Mouse (Mus musculus): Measurements from ENCODE around the gene Frmd4a.

The Frmd4a gene

DNA sequence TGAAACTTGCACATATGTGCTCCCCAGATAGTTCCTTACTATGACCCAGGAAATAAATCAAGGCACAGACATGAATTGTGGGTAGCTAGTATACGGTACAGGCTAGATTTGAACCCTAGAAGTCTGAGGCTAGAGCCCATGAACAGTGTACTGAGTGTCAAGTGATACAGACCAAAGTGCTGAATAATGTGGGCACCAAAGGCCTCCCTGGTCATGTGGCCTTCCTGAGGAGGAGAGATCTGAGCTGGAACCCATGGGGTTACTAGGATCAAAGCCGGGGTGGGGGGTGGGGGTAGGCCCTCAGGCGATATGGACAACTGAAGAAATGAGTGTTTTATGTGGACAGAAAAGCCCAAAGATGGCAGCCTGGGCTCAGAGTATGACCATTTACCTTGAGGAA lies 544.9 kb downstream of the Frmd4a start:
- ATAC-seq (ENCODE audit: insufficient number of reproducible peaks, low FRiP score, low TSS enrichment): no peak

DNA sequence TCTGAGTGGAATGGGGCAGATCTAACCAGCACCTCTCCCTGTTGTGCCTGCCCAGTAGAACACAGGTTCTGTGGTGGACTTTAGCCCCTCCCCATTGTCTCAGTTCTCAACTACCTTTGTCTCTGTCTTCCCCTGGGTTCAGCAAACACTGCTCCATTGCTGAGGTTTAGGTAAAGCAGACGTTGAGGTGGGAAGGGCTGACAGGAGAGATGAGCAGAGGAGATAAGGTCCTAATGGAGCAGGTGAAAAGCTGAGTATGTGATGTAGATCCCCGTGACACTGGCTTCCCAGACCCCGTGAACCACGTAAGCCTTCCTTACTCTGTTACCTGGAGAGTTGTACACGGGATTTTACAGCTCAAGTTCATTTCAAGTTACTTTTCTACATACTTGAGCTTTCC lies 545.3 kb downstream of the Frmd4a start:
- ATAC-seq (ENCODE audit: insufficient number of reproducible peaks, low FRiP score, low TSS enrichment): no peak

DNA sequence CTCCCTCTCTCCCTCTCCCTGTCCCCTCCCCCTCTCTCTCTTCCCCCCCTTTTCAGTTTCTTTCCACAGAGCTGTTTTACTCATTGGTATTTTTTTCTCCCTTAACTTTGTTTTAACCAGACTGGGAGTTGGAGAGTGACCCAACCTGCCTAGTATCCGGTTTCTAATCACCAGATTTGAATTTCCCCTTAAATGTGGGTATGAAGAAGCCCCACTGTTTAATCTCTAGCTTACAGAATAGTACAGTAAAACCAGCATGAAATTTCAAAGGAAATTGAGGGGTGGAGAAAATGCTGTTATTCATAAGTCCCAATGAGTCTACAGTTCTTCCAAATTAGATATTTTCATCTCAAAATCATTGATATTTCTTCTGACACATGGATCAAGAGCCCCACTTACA lies 545.8 kb downstream of the Frmd4a start:
- no peak for ATAC-seq (ENCODE audit: insufficient number of reproducible peaks, low FRiP score, low TSS enrichment)

DNA sequence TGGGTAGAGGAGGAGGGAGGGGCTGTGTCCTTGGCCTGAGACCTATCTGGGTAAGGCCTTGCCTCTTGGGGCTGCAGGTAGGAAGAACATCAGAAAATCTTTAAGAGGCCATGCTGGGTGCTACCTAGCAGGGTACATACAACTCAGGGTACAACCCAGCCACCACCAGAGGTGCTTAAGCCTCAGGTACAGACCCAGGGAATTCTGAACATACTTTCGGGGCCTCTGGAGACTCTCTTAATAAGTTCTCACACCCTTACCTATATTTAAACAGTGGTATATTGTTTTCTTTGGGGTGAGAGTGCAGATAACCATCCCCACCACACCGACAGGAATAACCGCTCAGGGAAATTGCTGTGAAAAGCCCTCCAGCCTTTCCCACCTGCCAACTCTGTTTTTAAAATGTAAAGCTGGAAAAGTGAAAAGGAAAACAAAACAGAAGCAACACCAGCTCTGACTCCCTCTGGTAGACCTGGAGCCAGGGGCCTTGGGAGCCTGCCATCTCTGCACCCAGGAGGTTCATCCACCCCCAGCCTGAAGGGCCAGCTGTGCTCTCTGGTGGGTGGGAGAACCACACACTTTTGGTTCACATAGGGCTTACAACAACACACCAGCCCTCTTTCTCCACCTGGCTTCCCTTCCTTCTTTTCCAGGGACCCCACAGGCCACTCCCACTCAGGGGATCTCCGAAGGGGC lies 548.9 kb downstream of the Frmd4a start:
- no peak for ATAC-seq (ENCODE audit: insufficient number of reproducible peaks, low FRiP score, low TSS enrichment)

DNA sequence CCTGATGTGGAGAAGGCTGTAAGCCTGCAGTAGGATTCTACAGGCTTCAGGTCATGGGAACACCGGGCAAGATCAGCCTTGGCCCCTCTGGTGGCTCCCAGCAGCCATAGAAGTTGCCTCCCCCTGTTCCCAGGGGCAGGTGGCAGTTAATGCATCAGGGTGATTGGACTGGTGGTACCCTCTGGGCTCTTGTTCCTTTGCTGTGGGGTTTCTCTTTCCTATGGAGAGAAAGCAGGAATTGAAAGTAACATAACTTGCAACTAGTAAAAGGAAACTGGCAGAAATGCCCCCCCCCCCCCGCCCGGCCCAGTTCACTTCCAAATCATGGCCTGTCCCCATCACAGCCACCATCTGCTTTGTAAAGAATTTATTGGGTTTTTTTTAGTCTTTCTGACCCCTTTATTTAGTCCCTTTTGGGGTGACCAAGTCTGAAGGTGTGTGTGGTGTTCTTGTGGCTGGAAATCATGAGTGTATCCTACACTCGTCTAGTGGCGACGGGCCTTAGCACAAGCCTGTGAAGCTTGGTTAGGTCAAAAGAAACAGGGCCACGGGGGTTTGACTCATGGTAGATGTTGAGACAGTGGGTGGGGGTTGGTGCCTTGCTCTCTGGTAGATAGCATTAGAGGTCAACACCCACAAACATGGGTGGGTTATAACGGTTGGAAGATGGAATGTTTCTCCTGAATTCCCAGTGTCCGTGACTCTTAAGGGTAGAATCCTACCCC lies 549.6 kb downstream of the Frmd4a start:
- no peak for ATAC-seq (ENCODE audit: insufficient number of reproducible peaks, low FRiP score, low TSS enrichment)

DNA sequence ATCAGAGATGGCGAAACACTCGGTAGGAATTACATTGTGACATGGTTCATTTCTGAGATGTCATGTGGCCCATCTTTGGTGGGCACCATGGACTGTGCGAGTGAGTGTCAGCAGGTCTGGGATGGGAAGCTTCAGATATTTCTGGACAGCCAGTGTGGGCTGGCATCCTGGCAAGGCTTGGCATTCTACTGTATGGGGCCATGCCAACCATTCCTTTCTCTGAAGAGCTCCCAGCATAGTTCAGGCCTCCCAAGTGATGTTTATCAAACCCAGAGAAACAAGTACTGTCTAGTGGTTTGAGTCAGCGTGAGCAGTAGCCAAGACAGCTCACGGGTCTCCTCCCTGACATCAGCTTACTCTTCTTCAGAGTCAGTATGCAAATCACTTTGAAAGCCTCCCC lies 551.5 kb downstream of the Frmd4a start:
- peak; percentile 71 for ATAC-seq (ENCODE audit: insufficient number of reproducible peaks, low FRiP score, low TSS enrichment)

DNA sequence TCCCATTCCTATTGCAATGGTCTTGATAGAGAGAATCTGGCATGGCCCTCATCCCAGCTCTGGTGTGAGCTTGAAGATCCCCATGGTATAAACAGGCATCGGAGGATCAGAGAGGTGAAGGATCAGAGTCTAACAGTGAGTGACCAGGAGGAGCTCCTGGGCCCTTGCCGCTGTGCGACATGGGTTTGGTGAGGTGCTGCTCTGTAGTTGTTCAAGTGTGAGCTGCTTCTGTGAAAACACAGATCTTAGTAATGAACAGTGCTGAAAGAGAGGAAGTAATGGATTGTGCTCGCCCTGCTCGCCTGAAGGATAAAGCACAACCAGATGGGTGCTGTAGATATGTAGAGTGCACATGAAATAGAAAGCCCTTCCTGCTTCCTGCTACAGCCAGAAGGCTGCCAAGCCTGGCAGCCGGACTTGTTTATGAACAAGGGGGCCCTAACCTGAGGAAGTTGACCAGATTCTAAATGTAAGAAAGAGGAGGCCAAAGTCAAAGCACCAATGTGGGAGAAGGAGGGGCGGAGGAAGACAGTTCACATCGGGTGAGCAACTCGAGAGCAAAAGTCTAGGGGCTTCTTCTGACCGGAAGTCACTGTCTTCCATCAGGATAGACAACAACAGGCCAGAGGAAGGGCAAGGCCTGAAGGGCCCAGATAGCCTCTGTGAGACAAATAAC lies 552.8 kb downstream of the Frmd4a start:
- ATAC-seq (ENCODE audit: insufficient number of reproducible peaks, low FRiP score, low TSS enrichment): no peak

DNA sequence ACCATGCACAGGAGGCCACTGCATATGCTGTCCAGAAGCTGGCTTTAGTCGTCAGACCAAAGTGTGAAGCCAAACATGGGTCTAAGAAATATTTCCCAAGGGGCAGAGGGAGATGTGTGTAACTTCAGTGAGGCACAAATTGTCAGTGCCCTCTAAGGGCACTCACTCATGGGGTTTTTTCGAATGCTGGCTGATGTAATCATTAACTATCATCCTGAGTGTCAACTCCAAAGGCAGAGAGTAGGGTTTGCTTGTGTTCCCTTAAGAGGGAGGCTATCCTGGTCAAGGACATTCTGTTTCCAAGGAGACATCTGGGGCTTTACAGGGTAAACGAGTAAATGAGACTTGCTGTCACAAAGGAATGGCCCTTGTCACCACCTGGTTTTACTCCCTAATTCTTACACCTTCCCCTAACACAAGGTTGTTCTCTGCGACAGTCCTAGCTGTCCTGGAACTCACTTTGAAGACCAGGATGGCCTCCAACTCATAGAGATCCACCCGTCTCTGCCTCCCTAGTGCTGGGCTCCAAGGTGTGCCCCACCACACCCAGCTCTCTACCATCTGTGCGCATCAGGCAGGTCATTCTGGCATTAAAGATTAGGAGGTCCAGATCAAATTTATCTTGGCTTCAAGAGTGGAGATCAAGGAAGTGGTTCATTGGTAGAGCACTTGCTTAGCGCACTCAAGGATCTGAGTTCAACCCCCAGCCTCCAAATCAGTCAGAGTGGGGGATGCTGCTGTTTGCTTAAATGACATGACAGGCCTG lies 555.2 kb downstream of the Frmd4a start:
- no peak for ATAC-seq (ENCODE audit: insufficient number of reproducible peaks, low FRiP score, low TSS enrichment)

DNA sequence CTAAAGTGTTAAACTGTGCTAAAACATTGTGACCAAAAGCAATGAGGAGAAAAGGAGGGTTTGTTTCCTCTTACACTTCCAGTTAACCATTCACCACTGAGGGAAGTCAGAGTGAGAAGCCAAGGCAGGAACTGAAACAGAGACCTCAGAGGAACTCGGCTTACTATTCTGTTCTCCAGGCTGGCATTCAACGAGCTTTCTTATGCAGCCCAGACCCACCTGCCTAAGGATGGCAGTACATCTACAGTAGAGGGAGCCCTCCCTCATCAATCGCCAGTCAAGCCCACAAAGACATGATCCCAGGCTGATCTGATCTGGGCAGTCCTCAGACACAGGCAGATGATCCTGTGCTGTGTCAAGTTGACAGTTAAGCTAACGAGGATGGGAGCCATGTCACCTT lies 555.9 kb downstream of the Frmd4a start:
- ATAC-seq (ENCODE audit: insufficient number of reproducible peaks, low FRiP score, low TSS enrichment): no peak

DNA sequence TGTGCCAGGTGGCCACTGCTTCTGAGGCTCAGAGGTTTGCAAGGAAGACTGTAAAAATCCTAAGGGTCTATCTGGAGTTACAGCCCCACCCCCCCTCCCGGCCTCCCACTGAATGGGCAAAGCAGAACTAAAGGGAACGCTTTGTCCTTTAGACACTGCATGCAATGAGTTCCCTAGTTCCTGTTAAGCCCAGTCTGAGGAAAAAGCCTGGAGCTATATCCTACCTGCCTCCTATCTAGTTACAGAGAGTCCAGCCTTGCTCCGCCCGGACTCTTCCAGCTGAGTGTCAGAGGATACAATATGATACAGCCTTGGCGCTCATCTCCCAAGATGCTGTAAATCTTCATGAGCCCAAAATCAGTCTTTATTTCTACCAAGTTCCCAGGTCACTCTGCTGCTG lies 556.7 kb downstream of the Frmd4a start:
- no peak for ATAC-seq (ENCODE audit: insufficient number of reproducible peaks, low FRiP score, low TSS enrichment)

DNA sequence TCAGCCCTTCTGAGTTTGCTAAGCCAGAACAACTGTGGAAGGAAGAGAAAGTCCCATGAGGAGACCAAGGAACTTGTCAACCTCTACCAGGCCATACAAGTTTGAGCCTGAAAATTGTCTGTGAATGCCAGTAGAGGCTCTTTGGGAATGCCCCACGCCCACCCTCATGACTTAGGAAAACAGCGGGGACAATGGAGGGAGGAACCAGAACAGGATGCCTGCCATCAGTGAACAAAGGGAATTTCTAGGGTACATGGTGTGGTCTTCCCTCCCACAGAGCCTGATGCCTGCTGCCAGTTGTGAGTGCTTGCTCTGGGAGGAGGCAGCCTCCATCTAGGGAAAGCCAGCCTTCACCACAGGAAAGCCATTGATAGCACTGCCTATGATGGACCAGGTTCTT lies 557.6 kb downstream of the Frmd4a start:
- no peak for ATAC-seq (ENCODE audit: insufficient number of reproducible peaks, low FRiP score, low TSS enrichment)

DNA sequence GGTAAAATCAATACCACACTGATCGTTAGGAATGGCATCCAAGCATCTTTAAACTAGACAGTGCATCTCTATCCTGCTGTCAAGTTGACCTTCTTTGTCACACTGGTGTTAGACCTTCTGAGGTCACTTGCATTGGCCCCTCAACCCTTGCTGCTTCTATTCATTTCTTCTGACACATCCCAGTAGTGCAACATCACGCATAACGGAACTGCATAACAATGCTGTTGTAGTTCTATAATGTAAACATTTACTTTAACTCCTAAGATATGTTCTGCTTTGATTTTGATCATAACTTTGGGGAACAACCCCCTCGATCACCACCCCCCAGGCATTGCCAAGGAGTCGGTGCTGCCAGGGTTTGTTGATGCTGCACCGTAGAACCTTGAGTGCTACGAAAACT lies 558.5 kb downstream of the Frmd4a start:
- ATAC-seq (ENCODE audit: insufficient number of reproducible peaks, low FRiP score, low TSS enrichment): no peak

DNA sequence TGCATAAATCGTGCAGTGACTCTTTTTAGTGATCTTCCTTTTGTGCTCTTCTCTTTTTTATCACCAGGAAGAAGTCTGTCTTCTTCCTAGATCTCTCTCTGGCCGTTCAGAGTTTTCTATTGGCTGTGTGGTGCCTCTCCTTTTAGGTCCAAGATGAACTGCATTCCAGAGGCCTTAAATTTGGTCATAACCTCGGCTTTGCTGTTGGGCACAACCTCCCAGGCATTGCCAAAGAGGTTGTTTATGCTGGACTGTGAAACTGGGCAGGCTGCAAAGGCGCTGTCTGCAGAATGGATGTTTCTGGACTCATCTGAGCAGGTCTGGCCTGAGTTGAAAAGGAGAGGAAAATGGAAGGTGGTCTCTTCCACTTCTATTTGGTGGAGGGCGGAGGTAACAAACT lies 560.8 kb downstream of the Frmd4a start:
- ATAC-seq (ENCODE audit: insufficient number of reproducible peaks, low FRiP score, low TSS enrichment): no peak

DNA sequence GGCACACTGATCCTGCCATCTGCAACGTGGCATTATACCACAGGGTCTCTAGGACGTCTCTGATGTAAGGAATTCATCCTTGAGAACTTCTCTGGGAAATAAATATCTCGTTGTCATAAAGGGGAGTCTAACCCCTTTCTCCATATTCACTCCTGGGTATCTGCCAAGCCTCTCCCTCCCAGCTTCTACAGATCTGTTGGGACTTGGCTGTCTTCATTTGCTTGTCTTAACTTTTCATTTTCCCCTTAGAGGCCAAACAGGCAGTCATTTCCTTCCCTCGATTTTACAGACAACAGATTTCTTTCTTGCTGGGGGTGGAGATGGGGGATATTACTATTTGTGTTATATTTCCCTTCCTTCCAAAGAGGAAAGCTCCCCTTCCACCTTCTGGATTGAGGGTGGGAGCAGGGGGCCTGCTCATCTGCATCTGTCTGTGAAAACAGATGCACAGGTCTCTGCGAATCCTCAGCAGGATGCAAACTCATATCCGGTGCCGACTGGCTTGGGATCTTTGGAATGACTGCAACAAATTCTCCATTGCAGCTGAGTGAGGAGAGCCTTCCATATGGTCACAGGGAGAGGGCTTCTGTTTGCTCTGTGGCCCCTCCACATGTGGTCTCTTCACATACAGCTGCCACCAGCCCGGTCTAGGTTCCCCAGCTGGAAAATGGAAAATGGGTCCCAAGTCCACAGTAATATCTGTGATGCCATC lies 562.0 kb downstream of the Frmd4a start:
- ATAC-seq (ENCODE audit: insufficient number of reproducible peaks, low FRiP score, low TSS enrichment): no peak

DNA sequence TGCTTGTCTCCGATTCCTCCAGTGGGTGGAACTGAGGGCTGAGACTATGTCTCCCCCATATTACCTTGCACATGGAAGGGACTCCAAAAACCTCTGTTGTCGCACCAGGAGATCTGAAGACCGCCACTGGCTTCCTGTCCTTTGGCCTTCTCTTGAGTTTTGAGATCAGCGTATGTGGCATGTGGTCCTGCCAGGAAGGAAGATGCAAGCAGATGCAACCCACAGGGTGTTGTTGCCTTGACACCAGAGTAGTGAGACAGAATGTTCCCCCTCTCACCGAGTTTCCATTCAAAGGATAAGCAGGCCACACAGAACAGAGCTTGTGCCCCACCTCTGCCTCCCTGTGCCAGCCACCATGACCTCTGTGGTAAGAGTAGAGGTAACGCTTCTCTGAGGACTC lies 563.1 kb downstream of the Frmd4a start:
- ATAC-seq (ENCODE audit: insufficient number of reproducible peaks, low FRiP score, low TSS enrichment): 0 out of 2 replicates have a peak, but pooled peaks have one; percentile 36

DNA sequence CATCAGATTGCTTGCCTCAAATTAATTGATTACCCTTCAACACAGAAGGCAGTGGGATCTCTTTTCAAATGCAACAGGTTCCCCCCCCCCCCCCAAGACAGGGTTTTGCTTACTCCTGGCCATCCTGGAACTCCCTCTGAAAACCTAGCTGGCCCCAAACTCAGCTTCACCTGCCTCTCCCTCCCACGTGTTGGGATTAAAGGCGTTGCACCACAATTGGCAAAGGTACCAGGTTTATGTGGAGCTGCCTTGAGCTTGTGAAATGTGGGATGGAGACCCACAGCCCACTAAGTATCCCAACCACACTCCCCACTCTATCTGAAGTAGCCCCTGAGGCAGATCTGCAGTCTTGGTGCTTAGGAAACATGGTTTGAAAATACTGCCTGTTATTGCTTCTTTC lies 565.4 kb downstream of the Frmd4a start:
- ATAC-seq (ENCODE audit: insufficient number of reproducible peaks, low FRiP score, low TSS enrichment): no peak

DNA sequence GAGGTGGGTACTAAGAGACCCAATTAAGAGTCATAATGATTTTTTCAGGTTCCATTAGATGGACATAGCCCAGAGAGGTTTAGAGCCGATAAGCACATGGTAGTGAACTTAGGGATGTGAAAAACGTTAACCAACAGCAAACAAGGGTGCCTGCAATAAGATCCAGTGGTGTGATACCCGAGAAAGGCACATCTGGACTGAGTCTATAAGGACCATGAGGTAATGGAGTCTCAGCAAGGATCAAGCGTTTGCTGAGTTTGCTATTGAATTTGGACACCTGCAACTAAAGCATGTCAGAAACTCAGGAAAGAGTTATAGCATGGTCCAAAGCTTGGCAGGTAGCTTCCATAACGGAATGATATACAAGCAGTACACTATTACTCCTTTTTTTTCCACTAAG lies 566.7 kb downstream of the Frmd4a start:
- ATAC-seq (ENCODE audit: insufficient number of reproducible peaks, low FRiP score, low TSS enrichment): no peak

DNA sequence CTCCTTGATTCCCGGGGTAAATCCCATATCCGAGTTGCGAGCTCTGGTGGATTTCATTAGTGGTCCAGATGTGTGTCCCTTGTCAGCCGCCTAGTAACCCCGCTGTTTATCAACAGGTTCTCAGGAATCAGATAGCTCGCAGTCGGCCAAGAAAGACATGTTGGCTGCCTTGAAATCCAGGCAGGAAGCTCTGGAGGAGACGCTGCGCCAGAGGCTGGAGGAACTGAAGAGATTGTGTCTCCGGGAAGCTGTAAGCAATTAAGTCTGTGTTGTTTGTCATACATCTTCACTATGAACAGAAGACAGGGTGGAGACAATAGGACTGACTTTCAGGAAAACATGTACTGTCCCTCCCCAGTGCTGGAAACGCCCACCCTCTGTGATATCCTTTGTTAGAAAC lies 568.7 kb downstream of the Frmd4a start:
- ATAC-seq (ENCODE audit: insufficient number of reproducible peaks, low FRiP score, low TSS enrichment): no peak

DNA sequence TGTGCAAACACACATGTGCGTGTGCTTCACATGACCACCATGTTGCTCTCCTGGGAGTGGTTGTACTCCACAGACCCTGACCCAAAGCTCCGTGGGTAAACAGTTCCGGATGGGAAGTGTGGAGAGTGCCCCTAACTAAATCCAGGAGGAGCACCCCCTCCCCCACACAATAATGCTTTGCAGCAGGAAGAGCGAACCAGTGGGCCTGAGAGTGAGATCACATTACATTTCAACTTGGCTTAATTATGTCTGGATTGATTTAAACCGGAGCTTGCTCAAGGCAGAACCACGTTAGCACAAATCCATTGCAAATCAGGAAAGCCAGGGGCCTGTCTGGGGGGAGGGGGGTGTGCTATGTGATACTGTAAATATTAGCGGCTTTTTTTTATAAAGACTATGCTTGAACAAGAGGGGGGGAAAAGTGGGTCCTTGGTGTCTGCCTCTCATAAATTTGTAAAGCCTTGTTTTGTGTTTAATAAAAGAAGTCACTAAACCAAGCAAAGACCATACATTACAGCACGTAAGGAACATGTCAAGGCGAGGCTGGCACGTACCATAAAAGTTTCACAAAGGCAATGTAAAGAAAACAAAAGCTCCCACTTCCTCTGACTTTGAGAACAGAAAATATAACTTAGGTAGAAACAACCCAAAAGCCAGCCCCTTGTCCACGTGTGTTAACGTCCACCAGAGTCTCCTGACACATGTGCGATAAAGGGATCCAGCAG lies 570.3 kb downstream of the Frmd4a start:
- ATAC-seq (ENCODE audit: insufficient number of reproducible peaks, low FRiP score, low TSS enrichment): no peak

DNA sequence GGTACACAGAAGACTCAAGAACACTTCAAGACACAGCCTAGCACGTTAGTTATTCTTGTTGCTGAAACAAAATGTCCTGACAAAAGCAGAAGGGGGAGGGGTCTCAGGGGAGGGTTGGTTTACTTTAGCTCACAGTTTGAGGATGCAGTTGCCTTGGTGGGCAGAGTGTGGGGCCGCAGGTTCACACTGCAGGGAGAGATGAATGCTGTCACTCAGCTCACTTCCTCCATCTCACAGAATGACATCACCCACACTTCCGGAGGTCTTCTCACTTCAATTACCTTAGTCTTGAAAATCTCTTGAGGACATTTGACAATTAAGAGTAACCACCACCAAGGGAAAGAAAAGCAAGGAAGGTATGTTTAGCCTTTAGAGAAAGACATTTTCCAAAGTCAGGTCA lies 574.1 kb downstream of the Frmd4a start:
- ATAC-seq (ENCODE audit: insufficient number of reproducible peaks, low FRiP score, low TSS enrichment): no peak
